Mouse (Mus musculus) adrenal gland, postnatal 14 days (tissue): ENCODE data around the gene C1ql1. TPM values are rescaled to one million over a fixed set of nuclear protein-coding genes. Genes with fewer than 3 reads are reported as not detected.

Experiments used
- DNase-seq: peaks from one replicate; pipeline ENCODE4 v3.0.0; 2021; ENCODE audit warnings: mixed read lengths
- total RNA-seq: library from RNA; stranded (reverse); gene quantifications from 2 replicates; pipeline ENCODE4 v1.2.3, GENCODE M21; 2021

Gene C1ql1
- total RNA-seq, 1 experiment from 2014 or later = 35.3 TPM

DNA sequence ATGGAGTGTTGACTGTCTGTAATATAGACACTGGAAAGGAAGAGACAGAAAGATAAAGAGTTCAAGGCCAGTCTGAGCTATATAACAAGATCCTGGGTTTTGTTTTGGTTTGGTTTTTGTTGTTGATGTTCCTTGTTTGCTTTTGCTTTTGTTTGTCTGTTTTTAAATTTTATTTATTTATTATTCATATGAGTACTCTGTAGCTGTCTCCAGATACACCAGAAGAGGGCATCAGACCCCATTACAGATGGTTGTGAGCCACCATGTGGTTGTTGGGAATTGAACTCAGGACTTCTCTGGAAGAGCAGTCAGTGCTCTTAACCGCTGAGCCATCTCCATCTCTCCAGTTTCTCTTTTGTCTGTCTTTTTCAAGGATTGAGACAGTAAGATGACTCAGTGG is 12.4 kb upstream of the C1ql1 start:
- no peak for DNase-seq

DNA sequence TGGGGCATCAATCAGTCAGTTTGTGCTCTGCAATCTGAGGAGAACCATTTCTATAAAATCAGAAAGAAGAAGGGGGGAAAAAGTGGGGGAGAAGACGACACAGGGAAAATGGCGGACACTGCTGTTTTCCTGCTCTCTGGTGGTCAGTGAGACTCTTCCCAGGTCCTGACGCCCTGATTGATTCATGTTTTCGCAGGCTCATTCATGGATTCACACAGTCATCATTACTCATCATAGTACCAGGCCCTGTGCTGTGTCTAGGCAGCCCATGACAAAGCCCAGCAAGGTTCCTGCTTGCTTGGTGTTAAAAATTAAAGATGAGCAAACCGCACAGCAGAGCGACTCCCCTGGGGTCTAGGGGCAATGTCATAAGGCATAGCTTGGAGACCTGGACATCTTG is 11.9 kb upstream of the C1ql1 start:
- no peak for DNase-seq

DNA sequence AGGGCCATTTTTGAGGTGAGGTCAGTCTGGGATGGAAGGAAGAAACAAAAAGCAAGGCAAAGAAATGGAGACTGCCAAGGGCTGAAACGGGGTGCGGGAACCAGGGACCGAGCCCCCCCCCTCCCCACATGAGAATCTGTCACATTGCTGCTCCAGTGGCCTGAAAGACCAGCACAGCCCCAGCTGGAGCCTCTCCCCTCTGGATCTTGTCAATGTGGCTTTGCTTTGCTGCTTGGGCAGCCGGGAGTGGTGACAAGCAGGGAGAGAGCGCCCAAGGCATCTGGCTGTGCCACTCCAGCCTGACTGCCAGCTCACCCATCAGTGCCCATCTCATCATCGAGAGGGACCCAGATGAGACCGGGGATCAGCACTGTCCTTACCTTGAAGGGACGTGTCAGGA is 11.2 kb upstream of the C1ql1 start:
- DNase-seq = no peak

DNA sequence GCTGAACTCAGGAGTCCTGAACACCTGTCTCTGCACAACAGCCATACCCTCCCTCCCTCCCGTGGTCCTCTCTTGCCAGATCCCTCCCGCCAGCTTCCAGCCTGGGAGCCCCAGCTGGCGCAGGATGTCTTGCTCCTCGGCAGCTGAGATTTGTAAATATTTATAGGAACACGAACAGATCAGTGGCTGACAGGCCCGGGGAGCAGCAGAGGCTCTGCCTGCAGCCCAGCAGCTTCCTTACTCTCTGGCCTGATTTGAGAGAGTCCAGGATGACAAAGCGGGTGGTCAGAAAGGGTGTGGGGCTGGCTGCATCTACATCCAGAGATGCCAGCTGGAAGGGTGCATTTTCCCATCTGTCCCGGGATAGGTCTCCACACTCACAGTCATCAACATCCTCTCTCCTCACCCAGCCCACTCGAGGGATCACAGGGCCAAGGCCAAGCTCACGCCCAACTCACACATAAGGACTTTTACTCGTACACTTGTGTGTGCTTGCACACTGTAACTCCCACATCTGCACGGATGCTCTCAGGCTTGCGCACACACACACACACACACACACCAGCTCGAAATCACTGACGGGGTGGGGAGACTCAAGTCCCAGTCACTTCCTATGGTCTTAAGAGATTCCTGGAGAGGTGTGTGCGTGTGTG is 10.6 kb upstream of the C1ql1 start:
- no peak for DNase-seq

DNA sequence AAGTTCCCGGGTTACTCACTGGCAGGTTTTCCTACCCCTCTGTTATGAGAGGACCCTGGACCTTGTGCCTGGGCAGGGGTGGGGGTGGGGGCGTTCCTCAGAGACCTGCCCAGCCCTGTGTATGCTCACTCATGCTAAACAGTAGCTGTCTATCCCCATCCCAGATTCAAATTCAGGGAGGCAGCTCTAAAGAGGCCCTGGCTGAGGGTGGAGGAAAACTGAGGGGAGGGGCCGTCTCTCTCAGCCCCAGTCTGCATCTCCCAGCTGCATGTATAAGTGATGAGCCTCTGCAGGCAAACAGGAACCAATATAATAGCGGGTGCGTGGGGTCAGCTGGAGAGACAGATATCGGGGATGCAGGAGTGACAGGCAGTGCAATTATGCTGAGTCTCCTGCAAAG is 6.4 kb upstream of the C1ql1 start:
- no peak for DNase-seq

DNA sequence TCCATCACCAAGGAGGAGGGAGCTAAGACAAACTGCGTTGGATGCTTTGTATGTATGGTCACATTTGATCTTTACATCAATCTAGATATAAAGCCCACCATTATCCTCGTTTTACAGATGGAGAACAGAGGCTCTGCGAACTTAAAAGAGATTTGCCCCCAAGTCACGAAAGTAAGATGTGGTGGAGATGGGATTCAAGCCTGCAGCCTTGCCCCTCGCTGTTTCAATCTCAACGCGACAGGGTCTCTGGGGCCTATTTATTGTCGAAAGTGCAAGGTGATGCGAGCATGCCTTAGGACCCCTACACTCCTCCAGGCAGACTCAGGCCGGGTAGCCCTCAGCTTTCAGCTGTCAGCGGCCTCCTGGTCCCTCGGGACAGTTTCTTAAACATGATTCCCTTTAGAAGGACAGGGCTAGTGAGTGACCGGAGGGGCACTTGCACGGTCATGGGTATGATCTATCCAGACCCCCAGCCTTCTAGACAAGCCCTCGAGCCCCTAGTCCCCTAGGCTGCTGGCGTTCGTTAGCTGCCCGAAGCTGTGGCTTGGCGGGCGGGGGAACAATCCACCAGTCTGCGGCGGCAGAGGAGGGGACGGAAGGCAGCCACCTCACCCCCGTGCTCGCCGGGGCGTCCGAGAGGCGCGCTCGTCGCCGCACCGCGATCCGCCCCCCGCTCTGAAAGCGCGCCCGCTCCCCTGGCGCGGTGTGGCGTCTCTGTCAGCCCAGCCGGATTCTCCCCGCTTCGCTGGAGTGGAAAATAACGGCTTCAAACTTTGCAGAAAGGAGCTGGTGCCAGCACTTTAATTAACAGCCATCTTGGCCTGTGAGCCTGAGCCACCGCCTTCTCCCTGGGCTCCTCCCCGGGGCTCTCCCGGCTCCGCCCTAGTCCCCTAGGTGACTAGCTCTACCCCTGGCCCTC is 1.8 kb upstream of the C1ql1 start:
- peak; percentile 73 for DNase-seq

DNA sequence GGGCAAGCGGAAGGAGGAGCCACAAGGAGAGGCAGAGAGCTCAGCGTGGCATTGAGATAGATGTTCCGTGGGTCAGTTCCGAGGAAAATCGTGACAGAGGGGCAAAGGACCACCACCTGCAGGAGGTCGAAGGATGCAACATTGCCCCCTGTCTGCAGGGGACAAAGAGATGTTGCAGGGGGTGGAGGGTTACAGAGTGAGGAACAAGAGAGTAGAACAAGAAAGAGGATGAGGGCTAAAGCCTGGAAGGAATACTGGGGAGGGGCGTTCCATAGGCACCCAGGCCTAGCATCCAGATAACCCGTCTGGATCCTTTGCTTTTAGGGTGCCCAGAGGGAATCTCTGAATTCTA is 480 bp upstream of the C1ql1 start:
- no peak for DNase-seq

DNA sequence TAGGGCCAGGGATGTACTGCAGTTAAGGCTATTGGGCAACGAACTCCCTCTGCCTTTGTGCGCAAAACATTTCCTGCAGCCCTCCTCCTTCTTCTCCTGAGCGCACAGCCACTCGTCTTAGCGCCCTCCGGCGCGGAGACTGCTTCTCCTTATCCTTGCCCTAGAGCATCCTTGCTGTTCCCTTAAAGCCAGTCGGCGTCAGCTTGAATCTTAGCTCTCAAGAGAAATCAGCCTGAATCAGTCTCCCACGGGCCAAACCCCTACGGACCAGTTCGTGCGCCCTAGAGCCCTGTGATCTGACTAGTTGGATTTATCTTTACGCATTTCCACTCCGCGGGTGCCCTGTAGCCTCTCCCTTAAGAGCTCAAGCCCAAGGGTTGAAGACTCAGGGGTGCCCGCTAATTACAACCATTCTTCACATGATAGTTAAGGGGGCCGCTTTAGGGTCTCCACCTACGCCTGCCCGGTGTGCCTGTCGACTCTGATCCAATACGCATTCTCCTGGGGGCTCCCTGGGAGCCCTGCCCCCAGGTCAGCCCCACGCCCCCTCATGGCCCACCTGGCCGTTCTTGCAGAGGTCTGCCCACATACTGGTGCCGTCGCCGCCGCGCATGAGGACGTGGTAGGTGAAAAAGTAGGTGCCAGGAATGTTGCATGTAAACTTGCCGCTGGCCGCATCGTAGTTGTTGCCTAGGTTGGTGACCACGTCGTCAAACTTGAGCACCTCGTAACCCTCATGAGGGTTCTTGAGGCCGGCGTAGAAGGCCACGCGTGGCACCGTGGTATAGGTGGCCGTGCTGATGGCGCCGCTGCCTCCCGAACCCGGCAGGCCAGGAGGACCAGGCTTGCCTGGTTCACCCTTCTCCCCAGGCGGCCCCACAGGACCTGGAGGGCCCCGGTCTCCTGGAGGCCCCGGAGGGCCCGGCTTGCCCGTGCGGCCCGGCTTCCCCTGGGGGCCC is 903 bp downstream of the C1ql1 start:
- DNase-seq = no peak

DNA sequence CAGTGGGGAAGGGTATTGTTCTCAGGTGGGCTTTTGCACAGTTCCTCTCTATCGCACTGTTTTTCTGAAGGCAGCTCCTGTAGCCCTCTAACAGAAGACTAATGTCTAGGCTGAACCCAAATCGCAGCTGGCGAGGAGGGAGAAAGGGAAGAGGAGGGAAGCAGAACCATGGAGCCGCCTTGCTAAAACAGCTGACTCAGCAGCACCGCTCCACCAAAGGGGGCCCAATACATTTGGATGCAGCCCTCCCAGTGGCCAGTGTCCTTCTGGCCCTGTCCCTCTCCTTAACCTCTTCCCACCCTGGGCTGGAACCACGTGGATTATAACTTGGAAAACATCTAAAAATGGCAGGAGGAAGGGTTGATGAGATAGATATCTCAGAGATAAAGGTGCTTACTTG is 5.3 kb downstream of the C1ql1 start:
- DNase-seq = no peak

DNA sequence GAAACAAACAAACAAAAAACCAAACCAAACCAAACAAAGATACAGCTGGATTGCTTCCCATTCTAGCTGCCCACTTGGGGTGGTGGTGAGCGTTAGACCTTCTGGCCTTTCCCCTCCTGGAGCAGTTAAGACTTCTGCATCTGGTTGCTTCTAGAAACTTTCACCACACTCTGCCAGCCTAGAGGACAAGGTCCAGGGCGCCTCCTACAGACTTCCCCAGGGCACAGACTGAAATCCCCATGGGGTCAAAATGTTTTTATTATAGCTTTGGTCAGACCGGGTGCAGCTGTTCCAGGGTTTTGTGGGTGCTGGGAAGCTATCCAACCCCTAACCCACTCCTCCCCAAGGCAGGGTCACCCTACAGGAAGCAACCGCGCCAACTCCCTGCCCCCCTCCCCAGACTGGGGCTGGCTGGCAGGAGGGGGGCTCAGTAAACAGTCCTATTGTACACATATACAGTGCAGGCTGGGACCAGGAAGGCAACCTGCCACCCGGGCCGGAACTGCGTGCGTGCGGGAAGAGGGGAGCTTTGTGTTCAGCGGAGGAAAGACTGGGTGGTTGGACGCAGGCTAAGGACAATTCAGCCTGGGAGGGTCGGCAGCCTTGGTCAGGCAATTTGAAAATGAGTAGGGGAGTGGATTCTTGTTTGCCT is 7.3 kb downstream of the C1ql1 start:
- no peak for DNase-seq

DNA sequence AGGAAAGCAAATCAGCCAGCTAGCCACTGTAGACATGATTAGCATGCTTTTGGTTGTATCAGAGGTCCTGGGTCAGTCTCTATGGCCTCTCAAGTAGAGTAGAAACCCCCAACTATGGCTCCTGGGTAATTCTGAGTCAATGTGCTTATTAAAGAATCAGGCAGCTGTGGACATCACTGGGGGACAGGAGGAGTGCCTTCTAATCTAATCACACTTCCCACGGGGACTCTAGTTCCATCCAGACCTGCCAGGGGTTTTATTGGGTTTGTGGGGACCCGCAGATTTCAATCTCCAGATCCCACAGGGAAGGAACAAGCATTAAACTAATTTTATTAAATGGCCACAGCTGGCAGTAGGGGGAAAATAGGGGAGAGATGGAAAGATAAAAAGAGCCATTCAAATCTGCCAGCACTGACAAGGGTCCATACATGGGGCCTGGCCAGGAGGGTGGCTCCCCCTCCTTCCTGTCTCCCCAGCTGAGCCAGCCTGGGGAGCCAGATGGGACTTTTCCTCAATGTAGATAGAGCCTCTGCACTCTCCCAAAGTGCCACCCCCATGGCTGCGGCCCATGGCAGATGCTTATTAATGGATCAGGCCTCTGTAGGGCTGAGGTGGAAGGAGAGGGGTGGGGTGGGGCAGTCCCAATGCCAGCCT is 8.8 kb downstream of the C1ql1 start:
- peak; percentile 30 for DNase-seq

DNA sequence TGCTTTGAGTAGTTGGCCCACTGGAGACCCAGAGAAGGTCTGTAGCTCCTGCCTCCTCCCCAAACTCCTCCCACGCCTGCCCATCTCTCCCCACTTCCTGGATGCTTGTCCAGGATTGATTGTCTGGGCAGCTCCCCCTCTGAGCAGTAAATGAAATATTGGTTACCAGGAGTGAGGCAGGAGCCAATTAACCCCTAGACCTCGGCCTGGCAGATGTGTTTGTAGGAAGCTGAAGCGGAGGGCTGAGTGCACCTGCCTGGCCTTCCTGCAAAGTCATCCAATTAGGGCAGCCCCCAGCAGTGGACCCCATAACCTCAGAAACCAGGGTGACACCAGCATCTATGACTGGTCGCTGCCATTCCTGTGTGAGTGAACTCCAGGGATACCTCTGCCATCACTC is 10.2 kb downstream of the C1ql1 start:
- no peak for DNase-seq

DNA sequence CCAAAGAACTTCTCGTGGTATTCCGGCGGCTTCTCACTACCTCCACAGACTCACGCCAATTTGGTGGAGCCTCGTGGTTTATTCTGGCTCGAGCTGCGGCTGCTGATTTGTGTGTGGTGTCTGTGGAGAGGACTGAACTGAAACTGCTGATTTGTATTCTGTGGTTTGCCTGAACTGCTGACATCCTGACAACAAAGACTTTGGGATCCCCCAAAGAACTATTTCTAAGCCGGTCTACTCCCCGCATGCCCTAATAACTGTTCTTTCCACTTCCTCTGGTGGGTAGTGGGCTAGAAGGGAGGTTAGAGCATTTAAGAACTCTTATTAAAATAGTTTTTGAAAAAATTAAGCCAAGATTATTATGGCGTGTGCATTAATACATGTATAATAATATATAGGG is 15.8 kb downstream of the C1ql1 start:
- DNase-seq = no peak

DNA sequence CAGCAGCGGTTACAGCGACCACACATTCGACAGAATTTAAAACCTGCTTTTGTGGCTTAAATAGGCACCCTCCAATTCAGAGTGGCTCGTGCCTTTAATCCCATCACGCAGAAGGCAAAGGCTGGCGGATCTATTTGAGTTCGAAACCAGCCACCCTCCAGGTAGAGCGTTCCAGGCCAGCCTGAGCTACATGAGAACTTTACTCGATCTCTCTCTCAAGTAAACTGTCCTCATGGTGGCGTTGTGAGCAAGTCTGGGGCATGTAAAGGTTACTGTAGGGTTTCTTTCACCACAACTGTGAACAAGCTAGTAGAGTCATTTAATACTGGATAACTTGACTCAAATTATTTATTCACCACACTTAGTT is 21.2 kb downstream of the C1ql1 start:
- DNase-seq = peak; percentile 60

DNA sequence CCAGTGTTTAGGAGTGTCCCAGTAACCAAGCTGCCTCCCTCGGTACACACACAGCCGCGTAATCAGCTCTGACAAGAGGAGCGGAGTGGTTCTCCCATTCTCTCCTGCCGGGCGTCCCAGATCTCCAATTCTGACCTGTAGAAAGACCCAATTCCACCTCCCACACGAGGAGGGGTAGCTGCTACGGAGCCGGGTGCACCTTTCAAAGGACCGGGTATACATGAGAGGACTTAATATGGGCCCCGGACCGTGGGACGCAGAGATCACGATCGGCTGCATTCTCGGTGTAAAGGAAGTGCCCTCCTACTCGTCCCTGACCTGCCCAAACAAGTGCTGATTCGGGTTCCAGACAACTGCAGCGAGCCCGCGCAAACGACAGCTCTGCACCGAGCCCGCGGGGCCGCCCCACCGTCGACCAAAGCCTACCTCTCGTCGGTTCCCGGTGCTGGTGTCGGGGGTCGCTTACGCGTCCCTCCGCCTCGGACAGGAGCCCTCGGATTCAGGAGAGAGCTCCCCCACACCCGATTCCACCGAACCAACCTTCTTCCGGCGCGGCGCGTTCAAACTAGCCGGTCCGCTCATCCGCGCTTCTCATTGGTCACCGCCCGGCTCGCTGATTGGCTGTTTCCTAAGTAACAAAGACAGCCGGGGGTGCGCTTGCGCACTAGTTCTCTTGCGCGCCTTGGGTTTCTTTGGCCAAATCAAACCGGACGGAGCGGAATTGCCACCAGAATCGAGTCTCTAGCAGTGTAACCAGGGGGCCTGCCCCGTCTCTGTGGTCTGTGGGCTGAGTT is 21.7 kb downstream of the C1ql1 start, which contains the start of gene Kif18b:
Gene Kif18b (minus strand): TSS at position 568 of the 794 bp plus-strand sequence.
- DNase-seq = peak; percentile 97

DNA sequence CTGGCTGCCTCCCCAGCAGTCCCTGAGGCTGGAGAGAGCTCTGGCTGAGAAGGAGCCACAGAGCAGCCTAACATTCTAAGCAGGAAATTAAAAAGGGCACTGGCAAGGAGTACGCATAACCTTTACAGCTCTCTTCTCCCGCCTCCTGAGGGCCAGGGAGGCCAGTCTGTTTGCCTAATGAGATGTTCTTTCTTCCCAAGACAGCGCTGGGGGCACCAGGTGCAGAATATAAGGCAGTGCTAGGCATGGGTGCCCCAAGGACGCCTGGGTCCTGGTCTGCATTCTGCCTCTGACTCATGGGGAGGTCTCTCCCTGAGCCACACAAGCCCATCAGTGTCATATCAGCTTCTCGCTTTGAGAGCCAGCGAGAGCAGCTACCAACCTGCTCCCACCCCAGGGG is 25.0 kb downstream of the C1ql1 start:
- peak; percentile 43 for DNase-seq

DNA sequence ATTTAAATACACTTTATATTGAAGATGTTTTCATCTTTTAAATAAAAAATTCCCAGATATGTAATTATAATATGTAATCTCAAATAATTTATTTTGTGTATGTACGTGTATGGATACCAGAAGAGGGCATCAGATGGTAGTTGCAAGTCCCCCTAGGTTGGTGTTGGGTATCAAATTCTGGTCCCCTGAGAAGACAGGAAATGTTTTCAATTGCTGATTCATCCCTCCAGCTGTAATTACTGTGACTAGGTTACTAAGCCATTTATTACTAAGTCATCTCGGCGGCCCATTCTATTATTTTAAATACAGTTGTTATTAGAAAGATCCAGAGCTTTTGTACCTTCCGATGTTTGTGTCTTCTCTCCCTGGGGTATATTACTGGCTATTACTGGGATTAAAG is 28.4 kb downstream of the C1ql1 start:
- DNase-seq = no peak

DNA sequence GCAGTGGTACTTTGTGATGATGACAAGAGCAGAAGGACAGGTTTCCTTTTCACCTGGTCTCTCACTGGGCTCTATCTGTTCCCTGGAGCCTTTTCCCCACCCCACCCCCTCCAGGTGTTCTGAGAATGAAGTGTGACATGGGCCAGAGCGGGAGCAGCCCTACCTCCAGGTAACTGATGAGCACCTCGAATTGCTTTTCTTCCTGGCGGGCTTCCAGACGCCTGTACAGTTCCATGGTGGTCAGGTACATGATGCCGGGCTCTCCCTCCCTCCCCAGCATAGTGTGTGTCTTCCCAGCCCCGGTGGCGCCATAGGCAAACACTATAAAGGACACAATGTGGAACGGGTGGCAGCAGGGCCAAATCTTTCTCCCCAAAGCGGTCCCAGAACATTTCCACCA is 31.1 kb downstream of the C1ql1 start:
- no peak for DNase-seq

DNA sequence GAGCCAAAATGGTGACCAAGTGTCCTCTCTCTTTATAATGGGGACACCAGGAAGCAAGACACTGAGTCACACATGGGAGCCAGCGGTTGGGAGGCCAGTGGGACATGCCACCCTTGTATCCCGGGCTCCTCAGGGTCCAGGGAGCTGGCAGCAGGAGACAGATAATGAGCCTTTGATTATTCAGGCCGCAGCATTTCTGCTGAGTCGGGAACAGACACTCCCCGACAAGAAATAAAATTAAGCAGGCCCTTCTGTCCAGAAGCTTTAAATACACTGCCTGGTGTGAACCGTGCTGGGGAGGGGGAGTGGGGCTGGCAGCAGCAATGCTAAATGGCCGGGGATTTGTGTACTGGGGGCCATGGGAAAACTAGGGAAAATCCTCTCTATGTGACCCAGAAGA is 35.1 kb downstream of the C1ql1 start:
- no peak for DNase-seq

DNA sequence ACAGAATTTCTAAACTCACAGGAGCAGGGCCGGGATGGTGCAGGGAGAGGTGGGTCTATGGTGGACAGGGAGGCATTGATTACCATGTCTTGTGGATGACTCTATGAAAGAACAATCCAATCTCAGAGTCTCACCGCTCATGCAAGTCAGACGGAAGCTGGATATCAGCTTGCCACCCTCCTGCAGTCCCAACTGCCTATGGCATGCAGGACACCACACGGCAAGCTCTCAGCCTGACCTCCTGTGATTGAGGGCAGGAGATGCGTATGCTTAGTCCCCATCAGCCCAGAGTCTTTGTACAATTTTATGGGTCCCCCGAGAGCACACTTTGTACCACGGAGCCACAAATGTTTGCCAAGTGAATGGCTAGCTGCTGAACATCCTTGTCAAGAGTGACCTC is 42.8 kb downstream of the C1ql1 start:
- no peak for DNase-seq

DNA sequence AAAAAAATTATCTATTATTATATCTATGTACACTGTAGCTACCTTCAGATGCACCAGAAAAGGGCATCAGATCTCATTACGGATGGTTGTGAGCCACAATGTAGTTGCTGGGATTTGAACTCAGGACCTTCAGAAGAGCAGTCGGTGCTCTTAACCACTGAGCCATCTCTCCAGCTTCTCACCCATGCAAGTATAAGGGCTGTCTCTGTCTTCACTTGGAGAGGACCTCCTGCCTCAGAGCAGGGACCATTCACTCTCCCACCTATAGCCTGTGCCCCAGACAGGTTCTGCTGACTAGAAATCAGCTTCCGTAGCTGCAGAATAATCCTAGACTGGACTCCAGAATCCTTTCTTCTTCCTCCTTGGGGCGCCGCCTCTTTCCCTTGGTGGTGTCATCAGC is 44.4 kb downstream of the C1ql1 start:
- no peak for DNase-seq
